Mouse (Mus musculus) hindbrain, embryonic 11.5 days (tissue): ENCODE measurements around the gene Cdkl2. TPM values are rescaled to one million over a fixed set of nuclear protein-coding genes. Genes with fewer than 3 reads are reported as not detected.

ENCODE experiments used
- ATAC-seq: fragments of 200-750 bp; cut with Nextera tagmentation; 2 replicates; pipeline ENCODE4 v1.8.0; 2017; ENCODE audit warnings: mild to moderate bottlenecking, moderate TSS enrichment, moderate library complexity; ENCODE audit not compliant: low FRiP score
- DNase-seq: peaks from one replicate; pipeline ENCODE4 v3.0.0-alpha.2; 2015; ENCODE audit warnings: low spot score
- H3K27ac ChIP-seq: fragments of 300-500 bp; sonication (generic); 2 replicates; pipeline ENCODE4 v1.5.1; 2014; ENCODE audit warnings: mild to moderate bottlenecking, low read depth, low read length
- H3K27me3 ChIP-seq: fragments of 300-500 bp; sonication (generic); 2 replicates; pipeline ENCODE4 v1.6.1; 2014; ENCODE audit warnings: mild to moderate bottlenecking, low read length, moderate library complexity, mixed read lengths; ENCODE audit not compliant: control insufficient read depth, insufficient read depth
- H3K36me3 ChIP-seq: fragments of 300-500 bp; sonication (generic); 2 replicates; pipeline ENCODE4 v1.6.1; 2014; ENCODE audit warnings: mild to moderate bottlenecking, low read length, moderate library complexity, mixed read lengths; ENCODE audit not compliant: control insufficient read depth, insufficient read depth
- H3K4me1 ChIP-seq: fragments of 300-500 bp; sonication (generic); replicated peaks from 2 replicates; pipeline ENCODE4 v1.6.1; 2014; ENCODE audit warnings: low read length, mixed read lengths; ENCODE audit not compliant: control insufficient read depth, insufficient read depth
- H3K4me2 ChIP-seq: fragments of 300-500 bp; sonication (generic); replicated peaks from 2 replicates; pipeline ENCODE4 v1.6.1; 2014; ENCODE audit warnings: mild to moderate bottlenecking, low read depth, low read length
- H3K4me3 ChIP-seq: fragments of 300-500 bp; sonication (generic); 2 replicates; pipeline ENCODE4 v1.5.1; 2014; ENCODE audit warnings: low read depth, low read length
- H3K9ac ChIP-seq: fragments of 300-500 bp; sonication (generic); 2 replicates; pipeline ENCODE4 v1.6.1; 2014; ENCODE audit warnings: low read depth, low read length
- H3K9me3 ChIP-seq: fragments of 300-500 bp; sonication (generic); 2 replicates; pipeline ENCODE4 v1.6.1; 2016; ENCODE audit warnings: low read length; ENCODE audit not compliant: control insufficient read depth
- WGBS: fragments of 180-500 bp; shearing (Covaris S2); extraction: QIAGEN DNeasy Blood & Tissue Kit; methylation state at CpG from one replicate; pipeline ENCODE4 v1.1.7; 2014; 5-methylcytosine and 5-hydroxymethylcytosine counted together
- polyA plus RNA-seq: library from polyadenylated mRNA; unstranded; fragments of >200 nt; fragmentation: Nextera tagmentation; extraction: Ambion mirVana; gene quantifications from 2 replicates; pipeline ENCODE4 v1.2.1, GENCODE M21; 2014

The Cdkl2 gene
- polyA plus RNA-seq, 1 experiment from 2014 or later, result 1.7 TPM

DNA sequence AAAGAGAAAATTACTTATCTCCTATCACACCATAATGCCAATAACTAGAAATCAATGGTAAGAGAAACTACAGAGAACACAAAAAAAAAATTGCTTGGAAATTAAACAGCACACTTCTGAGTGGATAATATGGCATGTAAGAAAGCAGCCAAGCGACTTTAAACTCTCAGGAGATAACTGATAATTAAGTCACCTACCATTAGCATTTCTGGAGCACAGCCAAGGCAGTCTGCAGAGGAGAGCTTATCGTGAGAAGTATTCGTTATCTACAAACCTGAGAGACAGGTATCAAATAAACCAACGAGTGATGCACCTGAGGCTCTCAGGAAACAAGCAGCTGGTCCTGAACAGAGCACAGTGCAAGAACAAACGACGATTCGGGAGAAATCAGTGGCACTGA is 31.9 kb downstream of the Cdkl2 start:
- Histone ChIP-seq H3K27ac (no peak overlapping the region), H3K27me3 (no peaks in the 10 kb centered on the region), H3K4me1 (no peaks in the 10 kb centered on the region), H3K36me3 (no peaks in the 10 kb centered on the region), H3K4me2 (no peak overlapping the region), H3K4me3 (no peak overlapping the region), H3K9ac (no peak overlapping the region), H3K9me3 (no peaks in the 10 kb centered on the region)
- DNase-seq (no peak), ATAC-seq (no peak)
- WGBS, result 85% methylated on average over 7 of the region's 7 CpGs

DNA sequence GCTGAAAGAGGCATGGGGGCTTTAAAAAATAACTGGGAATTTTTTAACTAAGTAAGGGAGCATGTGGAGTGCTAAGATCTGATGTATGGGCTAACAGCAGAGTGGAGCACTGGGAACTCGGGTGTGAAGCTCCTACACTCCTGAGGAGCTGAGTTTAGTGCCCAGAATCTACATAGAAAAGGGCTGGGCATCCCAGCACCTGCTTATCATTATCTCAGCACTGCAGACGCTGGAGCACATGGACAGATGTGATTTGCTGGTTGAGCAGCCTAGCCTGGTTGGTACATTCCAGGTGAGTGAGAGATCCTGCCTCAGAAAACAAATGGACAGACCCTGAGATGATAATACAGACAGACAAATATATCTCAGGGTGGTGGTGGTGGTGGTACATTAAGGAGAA is 33.9 kb downstream of the Cdkl2 start:
- DNase-seq (no peak), ATAC-seq (no peak)
- Histone ChIP-seq H3K27ac (no peak overlapping the region), H3K27me3 (no peaks in the 10 kb centered on the region), H3K4me2 (no peak overlapping the region), H3K36me3 (no peaks in the 10 kb centered on the region), H3K4me3 (no peak overlapping the region), H3K9me3 (no peaks in the 10 kb centered on the region), H3K4me1 (no peaks in the 10 kb centered on the region), H3K9ac (no peak overlapping the region)
- 61% methylated on average over 2 of the region's 2 CpGs for WGBS

DNA sequence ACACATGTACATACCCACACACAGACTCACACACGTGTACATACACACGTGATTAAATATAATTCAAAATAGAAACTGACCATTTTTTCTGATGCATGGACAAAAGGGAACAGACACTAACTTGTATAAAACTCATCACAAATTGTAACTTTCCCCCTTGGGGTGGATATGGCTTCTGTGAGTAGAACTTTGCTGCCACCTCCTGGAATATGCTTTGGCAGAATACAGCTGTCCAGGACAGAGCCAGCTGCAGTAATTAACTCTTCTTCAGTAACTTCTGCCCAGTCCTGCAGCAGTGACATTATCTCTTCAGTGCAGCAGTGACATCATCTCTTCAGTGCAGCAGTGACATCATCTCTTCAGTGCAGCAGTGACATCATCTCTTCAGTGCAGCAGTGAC is 40.7 kb downstream of the Cdkl2 start:
- WGBS, result 70% methylated on average over 2 of the region's 2 CpGs
- no peaks in the 10 kb centered on the region for H3K36me3 ChIP-seq
- H3K4me2 ChIP-seq, result no peak overlapping the region
- no peak overlapping the region for H3K9ac ChIP-seq
- no peaks in the 10 kb centered on the region for H3K27me3 ChIP-seq
- H3K27ac ChIP-seq, result no peak overlapping the region
- ATAC-seq (peak; percentile 47; the same call in 1 of the 2 replicates), DNase-seq (peak; percentile 41)
- no peaks in the 10 kb centered on the region for H3K4me1 ChIP-seq
- no peaks in the 10 kb centered on the region for H3K9me3 ChIP-seq
- no peak overlapping the region for H3K4me3 ChIP-seq

DNA sequence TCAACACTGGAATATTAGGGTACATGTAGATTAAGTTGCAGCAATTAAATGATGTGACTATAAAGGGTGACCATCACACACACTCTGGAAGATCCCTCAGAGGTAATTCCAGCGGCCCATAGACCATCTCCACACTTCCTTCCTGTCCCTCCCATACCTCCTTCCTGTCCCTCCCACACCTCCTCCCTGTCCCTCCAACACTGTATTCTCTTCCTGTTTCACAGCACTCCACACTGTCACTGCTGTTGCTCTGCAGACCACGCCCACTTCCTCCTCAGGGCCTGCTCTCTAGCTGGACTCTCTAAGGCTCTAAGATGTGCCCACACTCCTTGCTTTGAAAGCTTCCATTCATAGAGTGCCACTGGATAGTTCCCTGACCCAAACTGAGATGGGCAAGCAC is 42.9 kb downstream of the Cdkl2 start:
- H3K36me3 ChIP-seq, result no peaks in the 10 kb centered on the region
- H3K4me3 ChIP-seq, result no peak overlapping the region
- WGBS, result 80% methylated on average over 2 of the region's 2 CpGs
- no peak overlapping the region for H3K27ac ChIP-seq
- H3K4me2 ChIP-seq, result no peak overlapping the region
- ATAC-seq (no peak), DNase-seq (no peak)
- H3K4me1 ChIP-seq, result no peaks in the 10 kb centered on the region
- H3K9ac ChIP-seq, result no peak overlapping the region
- H3K27me3 ChIP-seq, result no peaks in the 10 kb centered on the region
- no peaks in the 10 kb centered on the region for H3K9me3 ChIP-seq

DNA sequence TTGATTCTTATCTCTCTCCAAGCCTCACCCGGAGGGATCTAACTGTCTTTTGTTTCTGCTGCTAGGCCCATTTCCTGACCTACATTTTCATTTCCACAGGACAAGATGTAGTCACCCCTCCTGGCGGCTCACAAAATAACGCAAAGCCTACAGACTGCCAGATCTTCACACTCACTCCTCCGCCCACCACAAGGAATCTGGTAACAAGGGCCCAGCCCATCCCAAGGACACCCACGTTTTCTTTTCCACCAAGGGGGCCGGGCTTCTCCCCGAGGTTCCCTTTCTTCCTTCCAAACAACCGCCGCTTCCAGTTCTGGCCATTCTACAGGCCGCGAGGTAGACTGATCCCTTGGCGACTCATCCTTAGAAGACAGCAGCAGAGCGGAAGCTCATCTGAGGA is 49.1 kb downstream of the Cdkl2 start:
- H3K36me3 ChIP-seq, result no peaks in the 10 kb centered on the region
- DNase-seq, result no peak
- H3K4me2 ChIP-seq, result no peak overlapping the region
- H3K4me3 ChIP-seq, result no peak overlapping the region
- no peaks in the 10 kb centered on the region for H3K27me3 ChIP-seq
- H3K9me3 ChIP-seq, result no peaks in the 10 kb centered on the region
- H3K9ac ChIP-seq, result no peak overlapping the region
- H3K4me1 ChIP-seq, result no peaks in the 10 kb centered on the region
- WGBS, result 65% methylated on average over 13 of the region's 13 CpGs
- no peak overlapping the region for H3K27ac ChIP-seq
- ATAC-seq, result no peak

DNA sequence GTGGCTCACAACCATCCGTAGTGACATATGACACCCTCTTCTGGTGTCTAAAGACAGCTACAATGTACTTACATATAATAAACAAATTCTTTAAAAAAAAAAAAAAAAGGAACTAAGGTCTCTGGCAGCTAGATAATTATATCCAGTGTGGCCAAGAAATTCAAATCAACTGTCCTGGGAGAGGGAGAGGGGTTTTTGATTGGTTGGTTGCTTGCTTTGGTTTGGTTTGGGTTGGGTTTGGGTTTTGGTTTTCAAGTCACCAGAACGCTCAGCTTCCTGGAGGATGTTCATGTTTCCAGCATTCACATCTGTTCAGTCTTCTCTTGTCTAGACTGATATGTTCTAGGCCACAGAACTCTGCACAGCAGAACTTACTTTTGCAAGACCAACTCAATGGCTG is 50.6 kb downstream of the Cdkl2 start:
- Histone ChIP-seq H3K4me2 (no peak overlapping the region), H3K9ac (no peak overlapping the region), H3K9me3 (no peaks in the 10 kb centered on the region), H3K4me3 (no peak overlapping the region), H3K4me1 (no peaks in the 10 kb centered on the region), H3K27me3 (no peaks in the 10 kb centered on the region), H3K27ac (no peak overlapping the region), H3K36me3 (no peaks in the 10 kb centered on the region)
- DNase-seq (no peak), ATAC-seq (no peak)
- 95% methylated on average over 2 of the region's 2 CpGs for whole genome bisulfite sequencing

DNA sequence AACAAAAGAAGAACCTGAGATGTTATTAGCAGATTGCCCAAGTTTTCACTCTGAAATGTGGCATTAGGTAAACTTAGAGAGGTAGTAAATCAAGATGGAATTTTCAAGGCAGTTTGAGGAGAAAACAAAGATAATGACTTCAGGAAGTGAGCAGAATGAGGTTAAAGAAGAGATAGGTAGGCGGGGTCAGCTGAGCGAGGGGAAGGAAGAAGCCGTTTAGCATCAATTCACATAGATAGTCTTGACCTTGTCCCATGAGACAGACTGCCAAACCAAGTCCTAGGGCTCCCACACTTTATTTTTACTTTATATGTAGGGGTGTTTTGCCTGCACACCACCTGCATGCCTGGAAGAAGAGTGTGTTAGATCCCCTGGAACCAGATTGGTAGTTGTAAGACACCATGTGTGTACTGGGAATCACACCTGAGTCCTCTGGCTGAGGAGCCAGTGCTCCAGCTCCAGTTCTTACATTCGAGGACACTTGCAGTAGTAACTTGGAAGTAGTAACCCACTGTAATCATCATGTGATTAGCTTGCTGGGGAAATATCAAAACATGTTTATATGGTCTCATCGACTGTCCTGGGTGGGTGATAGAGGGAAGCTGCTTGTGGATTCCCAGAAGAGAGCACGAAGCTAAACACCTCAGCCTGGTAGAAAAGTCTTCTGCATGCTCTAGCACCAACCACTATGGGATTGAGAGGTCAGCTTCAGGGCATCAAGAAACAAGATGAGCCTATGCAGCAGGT is 52.3 kb downstream of the Cdkl2 start:
- no peak for ATAC-seq
- 93% methylated on average over 6 of the region's 6 CpGs for WGBS
- no peaks in the 10 kb centered on the region for H3K27me3 ChIP-seq

DNA sequence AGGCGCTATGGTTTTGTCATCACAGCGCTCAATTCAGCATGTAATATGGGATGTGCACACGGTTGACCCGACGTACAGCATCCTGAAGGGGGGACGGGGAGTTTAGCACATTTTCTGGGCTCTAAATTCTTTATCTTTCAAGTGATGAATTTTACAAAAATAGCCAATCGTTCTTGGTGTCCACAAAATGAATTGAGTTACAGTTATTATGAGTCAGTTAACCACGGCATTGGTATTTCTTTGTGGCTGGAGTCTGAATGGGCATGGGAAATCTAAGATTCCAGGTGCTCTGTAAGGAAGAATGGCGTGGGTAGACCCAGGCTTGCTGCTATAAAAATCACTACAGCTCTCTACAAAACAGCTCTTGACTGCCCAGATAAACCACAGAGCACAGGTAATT is 54.4 kb downstream of the Cdkl2 start:
- WGBS, result 87% methylated on average over 9 of the region's 9 CpGs
- ATAC-seq, result no peak
- no peak for DNase-seq

More for the DNA sequence above, 52.3 kb downstream of the Cdkl2 start:
- Histone ChIP-seq H3K9me3 (no peaks in the 10 kb centered on the region), H3K27ac (no peak overlapping the region), H3K4me2 (no peak overlapping the region), H3K36me3 (no peaks in the 10 kb centered on the region), H3K4me3 (no peak overlapping the region), H3K9ac (no peak overlapping the region), H3K4me1 (no peaks in the 10 kb centered on the region)
- DNase-seq, result no peak

DNA sequence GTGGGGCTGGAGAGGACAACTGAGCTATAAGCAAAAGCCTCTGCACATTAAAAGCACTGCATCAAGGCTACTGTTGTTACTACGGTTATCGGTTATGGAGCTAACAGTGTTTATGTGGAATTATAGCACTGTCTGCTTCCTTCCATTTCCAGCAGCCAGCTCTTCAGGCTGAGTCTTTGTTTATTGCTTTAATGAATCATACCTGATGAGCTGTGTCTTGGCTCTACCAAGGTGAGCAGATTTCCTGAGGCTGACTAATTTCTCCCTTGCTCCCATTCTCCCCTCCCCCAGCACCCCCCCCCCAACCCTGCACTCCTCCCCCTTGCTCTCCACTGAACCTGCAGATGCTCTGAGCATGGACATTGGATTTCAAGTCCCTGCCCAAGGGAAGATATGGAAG is 55.9 kb downstream of the Cdkl2 start:
- Histone ChIP-seq H3K4me3 (no peak overlapping the region), H3K36me3 (no peaks in the 10 kb centered on the region), H3K4me1 (no peaks in the 10 kb centered on the region), H3K9ac (no peak overlapping the region), H3K4me2 (no peak overlapping the region), H3K27me3 (no peaks in the 10 kb centered on the region), H3K27ac (no peak overlapping the region), H3K9me3 (no peaks in the 10 kb centered on the region)
- DNase-seq (no peak), ATAC-seq (no peak)
- WGBS, result 98% methylated on average over 2 of the region's 2 CpGs

More for the DNA sequence above, 54.4 kb downstream of the Cdkl2 start:
- H3K4me1 ChIP-seq, result no peaks in the 10 kb centered on the region
- no peak overlapping the region for H3K27ac ChIP-seq
- H3K4me3 ChIP-seq, result no peak overlapping the region
- no peaks in the 10 kb centered on the region for H3K36me3 ChIP-seq
- H3K4me2 ChIP-seq, result no peak overlapping the region
- no peaks in the 10 kb centered on the region for H3K27me3 ChIP-seq
- H3K9ac ChIP-seq, result no peak overlapping the region
- no peaks in the 10 kb centered on the region for H3K9me3 ChIP-seq
